Mouse (Mus musculus) bone marrow, adult 2 months (tissue): ENCODE results near the gene Vmn1r214. TPM values are rescaled to one million over a fixed set of nuclear protein-coding genes. Genes with fewer than 3 reads are reported as not detected.

Experiments used
- H3K27ac ChIP-seq: fragments of 200-500 bp; 2 replicates; pipeline ENCODE4 v1.5.1; 2012; ENCODE audit warnings: low read depth, mild to moderate bottlenecking, control low read depth, inconsistent platforms, low read length; ENCODE audit not compliant: control insufficient read depth, poor library complexity, insufficient read depth
- H3K4me1 ChIP-seq: fragments of 200-500 bp; 2 replicates; pipeline ENCODE4 v1.6.1; 2011; ENCODE audit warnings: low read length; ENCODE audit not compliant: control insufficient read depth, insufficient read depth
- H3K4me3 ChIP-seq: fragments of 200-500 bp; replicated peaks from 2 replicates; pipeline ENCODE3; 2011; ENCODE audit warnings: mild to moderate bottlenecking, low read depth, low read length, control low read depth; ENCODE audit not compliant: control insufficient read depth
- CTCF ChIP-seq: fragments of 200-500 bp; IDR thresholded peaks from 2 replicates; pipeline ENCODE4 v1.5.1; 2011; ENCODE audit warnings: low read length, control low read depth; ENCODE audit not compliant: control insufficient read depth, insufficient read depth
- POLR2A ChIP-seq: fragments of 200-500 bp; IDR thresholded peaks from 2 replicates; pipeline ENCODE4 v1.6.1; 2011; ENCODE audit warnings: low read depth, mild to moderate bottlenecking, control low read depth, low read length, borderline replicate concordance; ENCODE audit not compliant: control insufficient read depth
- WGBS: fragments of 180-500 bp; shearing (Covaris S2); methylation state at CpG from one replicate; pipeline ENCODE4 v1.1.7; 2018; 5-methylcytosine and 5-hydroxymethylcytosine counted together
- polyA plus RNA-seq: library from polyadenylated mRNA; stranded (reverse); fragments of >200 nt; gene quantifications from 2 replicates; pipeline ENCODE4 v1.2.4, GENCODE M21; 2011; ENCODE audit warnings: low replicate concordance; ENCODE audit not compliant: missing spikeins, insufficient read depth, insufficient read length

The Vmn1r214 gene
- polyA plus RNA-seq, 1 experiment = not detected

DNA sequence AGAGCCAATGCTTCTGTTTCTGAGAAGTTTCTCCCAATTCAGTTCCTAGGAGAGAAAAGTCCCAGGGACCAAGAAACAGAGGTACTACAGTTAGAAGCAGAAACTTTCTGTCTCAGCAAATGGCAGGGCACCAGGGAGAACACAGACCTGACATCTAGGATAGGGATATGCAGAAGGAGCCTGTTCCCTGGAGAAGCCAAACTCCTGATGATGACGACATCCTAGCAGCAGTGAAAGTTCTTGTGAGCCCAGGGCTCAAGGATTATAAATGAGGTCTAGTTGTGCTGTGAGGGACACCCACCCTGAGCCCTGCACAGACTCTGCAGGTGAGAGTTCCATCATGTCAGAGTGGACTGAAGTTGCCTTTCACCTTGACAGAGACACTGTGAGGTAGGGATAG, 37.5 kb downstream of the Vmn1r214 start, which contains the start of gene Vmn1r215:
Gene Vmn1r215, plus strand, starts transcription at position 301 of the 400 bp plus-strand sequence.
- TF ChIP-seq CTCF (no peak), POLR2A (no peak)
- Histone ChIP-seq H3K4me3 (no peak within 1 kb of the TSS), H3K4me1 (no peaks in the 10 kb centered on the region), H3K27ac (no peak within 1 kb of the TSS)
- 79% methylated on average over 1 of the region's 1 CpGs for WGBS

DNA sequence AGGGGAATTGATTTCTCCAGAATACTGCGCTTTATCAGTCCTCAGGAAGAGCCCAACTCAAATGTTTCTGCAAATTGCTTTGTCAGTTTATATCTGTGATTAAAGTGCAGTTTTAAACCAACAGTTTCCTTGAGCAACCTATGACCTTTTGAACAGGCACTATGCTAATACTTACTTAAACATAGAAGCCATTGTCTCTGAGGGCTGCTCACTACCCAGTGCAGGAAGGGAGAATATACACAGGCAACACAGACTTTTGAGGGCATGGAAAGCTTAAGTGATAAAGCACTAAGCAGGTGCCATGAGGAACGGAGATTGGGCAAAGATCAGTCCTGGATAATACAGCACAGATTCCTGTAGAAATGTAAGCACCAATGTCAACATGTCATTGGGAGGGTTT, 39.1 kb downstream of the Vmn1r214 start:
- no peak for TF ChIP-seq POLR2A
- no peak for TF ChIP-seq CTCF
- 78% methylated on average over 2 of the region's 2 CpGs for WGBS
- Histone ChIP-seq H3K4me3 (no peak overlapping the region), H3K27ac (no peak overlapping the region), H3K4me1 (no peaks in the 10 kb centered on the region)

Other genes starting within 250 kb of the Vmn1r214 start
- gene Vmn1r209, start 220.7 kb upstream of the Vmn1r214 start, polyA plus RNA-seq = not detected in 2 replicates
- not detected in 2 replicates for gene Vmn1r210, start 199.1 kb upstream of the Vmn1r214 start, polyA plus RNA-seq
- not detected in 2 replicates for gene Vmn1r211, start 172.9 kb upstream of the Vmn1r214 start, polyA plus RNA-seq
- gene Vmn1r212, start 146.2 kb upstream of the Vmn1r214 start, polyA plus RNA-seq = not detected in 2 replicates
- gene Vmn1r213, start 22.8 kb upstream of the Vmn1r214 start, polyA plus RNA-seq = not detected in 2 replicates
- gene Vmn1r215, start 37.6 kb downstream of the Vmn1r214 start, polyA plus RNA-seq = not detected in 2 replicates
- not detected in 2 replicates for gene Vmn1r217, start 87.8 kb downstream of the Vmn1r214 start, polyA plus RNA-seq
- 0.22 TPM in 1 of 2 replicates, not detected in the other for gene Vmn1r218, start 102.7 kb downstream of the Vmn1r214 start, polyA plus RNA-seq
- gene Vmn1r219, start 128.9 kb downstream of the Vmn1r214 start, polyA plus RNA-seq = not detected in 2 replicates
- not detected in 2 replicates for gene Vmn1r220, start 157.6 kb downstream of the Vmn1r214 start, polyA plus RNA-seq
- gene Vmn1r221, start 183.7 kb downstream of the Vmn1r214 start, polyA plus RNA-seq = not detected in 2 replicates
- not detected in 2 replicates for gene Vmn1r222, start 205.5 kb downstream of the Vmn1r214 start, polyA plus RNA-seq
- not detected in 2 replicates for gene Vmn1r223, start 216.7 kb downstream of the Vmn1r214 start, polyA plus RNA-seq